Mouse (Mus musculus): Measurements from ENCODE around the gene Gm128. TPM values are rescaled to one million over a fixed set of nuclear protein-coding genes. Genes with fewer than 3 reads are reported as not detected.

The Gm128 gene
- polyA plus RNA-seq, 2 experiments, result 0.63 to 0.89 TPM

DNA sequence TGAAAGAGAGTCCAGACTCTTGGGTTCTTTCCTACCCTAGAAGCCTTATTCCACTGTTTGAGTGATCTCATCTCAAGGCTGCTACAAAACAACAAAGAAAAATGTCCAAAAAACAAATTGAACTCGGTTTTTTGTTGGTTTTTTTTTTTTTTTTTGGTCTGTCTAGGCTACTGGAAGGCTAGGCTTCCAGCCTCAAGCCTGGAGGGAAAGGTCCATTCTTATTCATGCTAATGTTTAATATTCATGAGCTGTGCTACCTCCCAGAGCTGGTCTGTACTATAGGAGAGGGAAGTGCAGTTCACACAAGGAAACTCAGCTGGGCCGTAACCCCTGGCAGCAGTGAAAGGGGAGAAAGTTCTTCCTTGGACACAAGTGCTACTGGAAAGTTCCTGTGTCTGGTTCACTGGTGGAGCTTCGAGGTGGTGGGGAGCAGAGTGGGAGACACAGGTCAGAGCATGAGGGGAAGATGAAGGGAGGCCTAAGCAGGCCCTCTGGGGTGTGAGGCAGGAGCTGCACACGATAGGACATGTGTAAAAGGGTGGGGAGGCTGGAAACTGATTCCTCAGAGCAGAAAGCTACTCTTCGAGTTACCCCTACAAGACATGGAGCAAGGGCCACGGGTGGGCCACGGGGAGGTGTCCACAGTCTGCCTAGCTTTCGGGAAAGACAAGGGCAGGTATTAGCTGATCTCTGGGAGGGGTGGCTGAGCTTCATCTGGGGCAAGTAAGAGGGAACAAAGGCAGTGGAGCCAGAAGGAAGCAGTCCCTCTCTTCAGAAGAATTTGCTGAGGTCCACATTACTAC is 10.7 kb downstream of the Gm128 start:
- Histone ChIP-seq H3K4me1 (ENCODE audit: control insufficient read depth, insufficient read depth, low read length) (peaks cover 28% of the 10 kb centered on the region), H3K27ac (replicated peaks; ENCODE audit: low read depth, low read length) (peak overlapping the region; percentile 86; the same call in 1 of the 2 replicates), H3K27me3 (ENCODE audit: control insufficient read depth, insufficient read depth, low read length) (no peaks in the 10 kb centered on the region), H3K9me3 (ENCODE audit: control insufficient read depth, low read length) (no peaks in the 10 kb centered on the region), H3K9ac (ENCODE audit: low read depth, low read length, severe bottlenecking) (peak overlapping the region; percentile 84), H3K4me2 (replicated peaks; ENCODE audit: low read depth, low read length, severe bottlenecking) (peak overlapping the region; percentile 73), H3K4me3 (replicated peaks; ENCODE audit: low read length) (peak overlapping the region; percentile 75), H3K36me3 (ENCODE audit: control insufficient read depth, insufficient read depth, low read length) (peaks cover 50% of the 10 kb centered on the region)
- TF ChIP-seq POLR2A (IDR thresholded peaks at IDR 0.05; ENCODE audit: borderline replicate concordance, extremely low read depth, insufficient read depth, insufficient read length), result no peak
- DNase-seq (ENCODE audit: low spot score), result no peak
- ATAC-seq (ENCODE audit: low FRiP score, low read depth), result no peak
- 51% methylated on average over 8 of the region's 8 CpGs for WGBS

DNA sequence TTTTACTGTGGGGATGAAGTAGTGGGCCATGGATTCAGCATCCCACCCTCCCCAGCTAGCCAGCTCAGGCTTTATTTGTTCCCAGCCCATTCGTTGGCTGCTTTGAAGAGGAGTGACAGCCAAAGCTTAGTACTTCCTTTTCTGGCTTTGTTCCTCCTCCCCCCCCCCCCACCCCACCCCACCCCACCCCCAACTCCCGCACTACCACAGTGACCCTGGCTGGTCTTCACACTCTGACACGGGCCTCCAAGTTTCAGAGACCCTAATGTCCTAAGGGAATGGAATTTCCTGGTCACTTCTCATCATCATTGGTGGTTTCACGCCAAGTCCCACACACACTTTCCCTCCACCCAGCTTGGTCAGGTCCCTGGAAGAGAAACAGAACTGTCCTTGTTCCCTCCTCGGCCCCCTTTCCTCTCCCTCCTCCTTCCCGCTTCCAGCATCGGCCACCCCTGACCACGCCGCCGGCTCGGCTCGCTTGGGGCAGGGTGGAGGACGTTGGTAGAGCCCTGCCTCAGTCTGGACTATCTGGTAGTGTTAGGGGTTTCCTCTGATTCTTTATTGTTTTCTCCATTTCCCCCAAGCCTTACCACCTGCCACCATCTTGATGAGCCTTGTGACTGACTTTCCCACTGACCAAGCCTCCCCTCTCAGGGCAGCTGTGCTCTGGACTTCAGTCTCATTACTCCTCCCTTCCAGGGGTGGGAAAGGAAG is 11.5 kb downstream of the Gm128 start:
- H3K27me3 ChIP-seq (ENCODE audit: control insufficient read depth, insufficient read depth, low read length), result no peaks in the 10 kb centered on the region
- H3K36me3 ChIP-seq (ENCODE audit: control insufficient read depth, insufficient read depth, low read length), result peaks cover 46% of the 10 kb centered on the region
- H3K4me2 ChIP-seq (replicated peaks; ENCODE audit: low read depth, low read length, severe bottlenecking), result peak overlapping the region; percentile 73
- TF ChIP-seq POLR2A (IDR thresholded peaks at IDR 0.05; ENCODE audit: borderline replicate concordance, extremely low read depth, insufficient read depth, insufficient read length), result peak; percentile 19; the same call in 1 of the 2 replicates
- 5% methylated on average over 13 of the region's 13 CpGs for WGBS
- H3K9me3 ChIP-seq (ENCODE audit: control insufficient read depth, low read length), result no peaks in the 10 kb centered on the region
- DNase-seq (ENCODE audit: low spot score), result peak; percentile 52
- H3K27ac ChIP-seq (replicated peaks; ENCODE audit: low read depth, low read length), result peak overlapping the region; percentile 86
- no peak; the same call in 1 of the 2 replicates for ATAC-seq (ENCODE audit: low FRiP score, low read depth)
- H3K4me1 ChIP-seq (ENCODE audit: control insufficient read depth, insufficient read depth, low read length), result peaks cover 28% of the 10 kb centered on the region
- H3K9ac ChIP-seq (ENCODE audit: low read depth, low read length, severe bottlenecking), result peak overlapping the region; percentile 84
- peak overlapping the region; percentile 75 for H3K4me3 ChIP-seq (replicated peaks; ENCODE audit: low read length)

DNA sequence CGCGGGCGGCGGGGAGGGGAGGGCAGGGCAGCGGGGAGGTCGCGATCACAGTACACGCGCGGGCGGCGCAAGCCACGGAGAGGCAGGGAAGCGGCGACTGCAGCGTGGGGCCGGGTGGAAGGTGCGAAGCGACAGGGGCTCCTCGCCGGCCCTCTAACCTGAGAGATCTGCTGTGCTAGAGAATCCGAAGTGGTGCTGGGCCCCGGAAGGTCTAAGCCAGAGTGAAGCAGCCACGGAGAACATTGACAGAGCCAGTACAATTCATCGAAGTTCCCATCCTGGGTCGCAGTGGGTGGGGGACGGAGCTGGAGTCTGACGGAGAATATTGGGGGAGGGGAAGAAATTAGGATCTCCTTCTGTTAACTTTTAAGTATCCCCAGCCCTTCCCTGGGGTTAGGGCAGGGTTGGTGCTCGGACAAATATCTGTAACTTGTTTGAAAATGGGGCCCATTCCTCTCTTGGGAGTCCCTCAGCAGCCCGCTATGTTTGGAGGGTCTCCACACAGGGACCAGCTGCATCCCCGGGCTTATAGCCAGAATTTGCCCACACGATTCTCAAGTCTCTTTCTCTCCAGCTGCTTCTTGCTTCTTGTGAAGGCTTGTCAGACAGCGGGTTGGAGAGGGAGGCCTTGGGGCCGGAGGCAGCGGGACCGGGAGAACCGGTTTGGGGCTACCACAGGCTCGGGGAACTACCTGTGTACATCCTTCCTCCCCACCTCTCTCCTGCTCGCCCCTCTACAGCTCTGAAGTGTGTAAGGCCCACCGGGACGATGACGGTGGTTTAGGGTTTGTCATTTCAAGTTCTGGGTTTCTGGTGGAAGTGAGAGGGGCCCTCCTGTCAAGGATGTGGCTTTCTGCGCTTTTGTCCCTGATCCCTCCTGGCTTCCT is 12.3 kb downstream of the Gm128 start:
- peak overlapping the region; percentile 86 for H3K27ac ChIP-seq (replicated peaks; ENCODE audit: low read depth, low read length)
- 0 out of 2 replicates have a peak, but pooled peaks have one; percentile 6 for TF ChIP-seq POLR2A (IDR thresholded peaks at IDR 0.05; ENCODE audit: borderline replicate concordance, extremely low read depth, insufficient read depth, insufficient read length)
- H3K4me1 ChIP-seq (ENCODE audit: control insufficient read depth, insufficient read depth, low read length), result peaks cover 28% of the 10 kb centered on the region
- H3K27me3 ChIP-seq (ENCODE audit: control insufficient read depth, insufficient read depth, low read length), result no peaks in the 10 kb centered on the region
- H3K4me2 ChIP-seq (replicated peaks; ENCODE audit: low read depth, low read length, severe bottlenecking), result peak overlapping the region; percentile 73
- ATAC-seq (ENCODE audit: low FRiP score, low read depth), result peak; percentile 16; the same call in 1 of the 2 replicates
- H3K36me3 ChIP-seq (ENCODE audit: control insufficient read depth, insufficient read depth, low read length), result peaks cover 38% of the 10 kb centered on the region
- under 1% methylated on average over 43 of the region's 43 CpGs for WGBS
- H3K9ac ChIP-seq (ENCODE audit: low read depth, low read length, severe bottlenecking), result peak overlapping the region; percentile 84
- H3K9me3 ChIP-seq (ENCODE audit: control insufficient read depth, low read length), result no peaks in the 10 kb centered on the region
- DNase-seq (ENCODE audit: low spot score), result peak; percentile 69
- H3K4me3 ChIP-seq (replicated peaks; ENCODE audit: low read length), result peak overlapping the region; percentile 75

DNA sequence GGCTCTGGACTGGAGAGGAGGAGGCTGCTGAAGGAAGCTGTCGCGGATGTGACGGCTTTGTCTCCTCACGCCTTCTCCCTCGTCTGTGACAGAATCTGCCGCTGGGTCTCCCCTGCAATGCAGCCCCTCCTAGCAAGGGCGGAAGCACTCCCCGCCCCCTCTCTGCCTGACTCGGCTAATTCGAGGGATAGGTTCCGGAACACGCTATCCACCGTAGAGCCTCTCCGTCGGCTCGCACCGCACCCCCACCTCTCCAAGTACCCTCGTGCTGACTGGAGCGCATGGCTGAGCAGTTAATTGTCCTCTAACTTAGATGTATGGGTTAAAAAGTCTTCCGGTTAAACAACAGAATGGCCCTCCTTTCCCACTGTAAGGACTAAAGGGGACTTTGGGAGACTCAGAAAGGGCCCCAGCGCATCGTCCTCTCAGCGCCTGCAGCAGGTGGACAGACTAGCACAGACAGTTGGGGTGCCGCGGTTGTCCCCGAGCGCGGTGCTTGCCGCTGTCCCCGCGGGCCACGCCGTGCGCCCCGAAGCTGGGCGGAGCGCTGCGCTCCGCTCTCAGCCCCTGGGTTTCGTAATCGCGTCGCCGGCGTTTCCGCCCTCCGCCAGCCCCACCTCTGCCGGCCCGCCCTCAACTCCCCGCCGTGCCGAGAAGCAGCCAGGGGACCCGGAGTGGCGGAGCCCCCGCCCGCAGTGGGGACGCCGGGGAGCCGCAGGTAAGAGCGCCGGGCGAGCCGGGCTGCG is 13.1 kb downstream of the Gm128 start, which contains the start of gene Cdc42se1:
Cdc42se1 (plus strand) TSS at position 585 of the 746 bp plus-strand sequence.
- H3K9me3 ChIP-seq (ENCODE audit: control insufficient read depth, low read length), result no peaks in the 10 kb centered on the region
- peaks cover 35% of the 10 kb centered on the region for H3K36me3 ChIP-seq (ENCODE audit: control insufficient read depth, insufficient read depth, low read length)
- ATAC-seq (ENCODE audit: low FRiP score, low read depth) (peak; percentile 87), DNase-seq (ENCODE audit: low spot score) (peak; percentile 94)
- peak within 1 kb of the TSS; percentile 84 for H3K9ac ChIP-seq (ENCODE audit: low read depth, low read length, severe bottlenecking)
- TF ChIP-seq POLR2A (IDR thresholded peaks at IDR 0.05; ENCODE audit: borderline replicate concordance, extremely low read depth, insufficient read depth, insufficient read length), result peak; percentile 83; the same call in 1 of the 2 replicates
- H3K4me2 ChIP-seq (replicated peaks; ENCODE audit: low read depth, low read length, severe bottlenecking), result peak within 1 kb of the TSS; percentile 73
- peaks cover 28% of the 10 kb centered on the region for H3K4me1 ChIP-seq (ENCODE audit: control insufficient read depth, insufficient read depth, low read length)
- WGBS, result under 1% methylated on average over 64 of the region's 64 CpGs
- peak within 1 kb of the TSS; percentile 75 for H3K4me3 ChIP-seq (replicated peaks; ENCODE audit: low read length)
- peak within 1 kb of the TSS; percentile 86 for H3K27ac ChIP-seq (replicated peaks; ENCODE audit: low read depth, low read length)
- H3K27me3 ChIP-seq (ENCODE audit: control insufficient read depth, insufficient read depth, low read length), result no peaks in the 10 kb centered on the region

Measured in limb, embryonic 14.5 days (tissue).